Mouse (Mus musculus) ES-Bruce4 (cell line): ENCODE results near the gene Eif3m. TPM values are rescaled to one million over a fixed set of nuclear protein-coding genes. Genes with fewer than 3 reads are reported as not detected.
A peak's percentile ranks its signal among the peaks of the same experiment; 100 is the strongest.

Experiments
- H3K27ac ChIP-seq: 2 replicates; pipeline ENCODE4 v1.5.1; 2012; ENCODE audit warnings: low read length, inconsistent platforms; ENCODE audit not compliant: insufficient read depth
- H3K27me3 ChIP-seq: 2 replicates; pipeline ENCODE4 v1.6.1; 2012; ENCODE audit warnings: mild to moderate bottlenecking, low read length, inconsistent platforms; ENCODE audit not compliant: control insufficient read depth, poor library complexity, insufficient read depth, severe bottlenecking
- H3K36me3 ChIP-seq: 2 replicates; pipeline ENCODE4 v1.6.1; 2012; ENCODE audit warnings: inconsistent platforms, mild to moderate bottlenecking, low read length, moderate library complexity; ENCODE audit not compliant: control insufficient read depth, poor library complexity, insufficient read depth, severe bottlenecking
- H3K4me1 ChIP-seq: one replicate; pipeline ENCODE4 v1.8.1; 2011; ENCODE audit warnings: low read length; ENCODE audit not compliant: control insufficient read depth, insufficient read depth
- H3K4me3 ChIP-seq: 2 replicates; pipeline ENCODE4 v1.5.1; 2011; ENCODE audit warnings: low read depth, mild to moderate bottlenecking, low read length
- H3K9ac ChIP-seq: 2 replicates; pipeline ENCODE4 v1.6.1; 2012; ENCODE audit warnings: low read depth, mild to moderate bottlenecking, inconsistent platforms; ENCODE audit not compliant: poor library complexity, severe bottlenecking
- H3K9me3 ChIP-seq: replicated peaks from 2 replicates; pipeline ENCODE4 v1.6.1; 2012; ENCODE audit warnings: mild to moderate bottlenecking, low read length, inconsistent platforms; ENCODE audit not compliant: control insufficient read depth, poor library complexity, insufficient read depth, severe bottlenecking
- CTCF ChIP-seq: IDR thresholded peaks from one replicate; pipeline ENCODE4 v1.8.1; 2011; ENCODE audit warnings: low read depth, low read length
- EP300 ChIP-seq: IDR thresholded peaks from 2 replicates; pipeline ENCODE4 v1.6.1; 2011; ENCODE audit warnings: low read depth, low read length; ENCODE audit not compliant: insufficient read depth
- POLR2A ChIP-seq: IDR thresholded peaks from one replicate; pipeline ENCODE4 v1.8.1; 2011; ENCODE audit warnings: low read length; ENCODE audit not compliant: insufficient read depth
- polyA plus RNA-seq: library from polyadenylated mRNA; stranded (reverse); fragments of >200 nt; gene quantifications from 2 replicates; pipeline ENCODE4 v1.2.4, GENCODE M21; 2011; ENCODE audit warnings: low read depth; ENCODE audit not compliant: missing spikeins, insufficient read depth, insufficient read length

Eif3m gene
- polyA plus RNA-seq, 1 experiment, result 367 TPM

DNA sequence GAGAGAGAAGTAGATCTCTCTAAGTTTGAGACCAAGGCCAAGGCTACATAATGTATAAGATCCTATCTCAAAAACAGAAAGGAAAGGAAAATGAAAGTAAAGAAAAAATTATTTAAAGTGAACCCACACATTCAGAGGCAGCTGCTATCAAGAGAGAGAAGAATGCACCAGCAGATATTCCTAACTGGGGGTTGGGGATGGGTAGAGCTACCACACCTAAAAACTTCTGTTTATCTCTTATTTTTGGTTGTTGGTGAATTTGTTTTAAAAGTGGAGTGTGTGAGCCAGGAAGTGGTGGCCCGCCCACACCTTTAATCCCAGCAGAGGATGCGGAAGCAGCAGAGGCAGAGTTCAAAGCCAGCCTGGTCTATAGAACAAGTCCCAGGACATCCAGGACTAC lies 5.0 kb upstream of the Eif3m start:
- TF ChIP-seq POLR2A, result no peak
- TF ChIP-seq CTCF, result no peak
- TF ChIP-seq EP300, result no peak
- H3K27me3 ChIP-seq, result no peaks in the 10 kb centered on the region
- no peaks in the 10 kb centered on the region for H3K4me1 ChIP-seq
- no peaks in the 10 kb centered on the region for H3K36me3 ChIP-seq
- no peak overlapping the region for H3K9ac ChIP-seq
- no peaks in the 10 kb centered on the region for H3K9me3 ChIP-seq
- H3K27ac ChIP-seq, result no peak overlapping the region
- H3K4me3 ChIP-seq, result no peak overlapping the region

DNA sequence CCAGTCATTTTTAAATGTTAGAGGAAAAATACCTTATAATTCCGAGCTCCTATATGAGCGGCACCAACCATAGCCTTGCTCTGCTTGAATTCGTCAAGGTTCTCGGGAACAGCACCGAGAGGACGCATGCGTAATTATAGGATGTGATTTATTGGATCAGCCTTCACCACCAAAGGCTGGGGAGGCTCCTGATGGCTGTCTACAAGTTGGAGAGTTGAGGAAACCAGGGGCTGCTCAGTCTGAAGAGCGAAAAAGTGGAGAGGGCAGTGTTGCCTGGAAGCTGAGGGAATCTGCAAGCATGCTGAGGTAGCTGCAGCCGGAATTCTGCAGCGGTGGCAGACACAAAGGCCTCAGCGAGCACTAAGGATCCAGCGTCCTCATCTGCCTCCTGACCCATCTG lies 4.4 kb upstream of the Eif3m start:
- no peaks in the 10 kb centered on the region for H3K27me3 ChIP-seq
- no peak overlapping the region for H3K4me3 ChIP-seq
- no peaks in the 10 kb centered on the region for H3K9me3 ChIP-seq
- no peak overlapping the region for H3K27ac ChIP-seq
- no peaks in the 10 kb centered on the region for H3K4me1 ChIP-seq
- H3K36me3 ChIP-seq, result no peaks in the 10 kb centered on the region
- TF ChIP-seq CTCF, result no peak
- no peak for TF ChIP-seq POLR2A
- TF ChIP-seq EP300, result no peak
- H3K9ac ChIP-seq, result no peak overlapping the region

DNA sequence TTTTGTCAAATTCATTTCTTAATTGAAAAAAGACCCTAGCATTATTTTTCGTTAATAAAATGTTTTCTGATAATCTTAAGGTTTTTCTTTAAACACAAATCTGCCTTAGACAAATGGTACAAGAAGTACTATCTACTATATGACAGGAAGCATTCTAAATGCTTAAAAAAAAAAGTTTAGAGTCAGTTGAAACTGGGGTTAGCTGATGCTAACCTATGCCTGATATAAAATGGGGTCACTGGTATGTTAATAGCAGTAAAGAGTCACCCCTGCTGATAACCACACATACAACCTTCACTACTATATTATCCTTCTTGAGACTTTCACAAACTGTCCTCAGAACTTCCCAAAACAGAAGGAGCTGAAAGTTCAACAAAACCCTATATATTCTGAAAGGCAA lies 2.6 kb upstream of the Eif3m start:
- Histone ChIP-seq H3K9ac (no peak overlapping the region), H3K9me3 (no peaks in the 10 kb centered on the region), H3K4me3 (no peak overlapping the region), H3K27ac (no peak overlapping the region), H3K36me3 (no peaks in the 10 kb centered on the region), H3K4me1 (peaks cover 1% of the 10 kb centered on the region), H3K27me3 (no peaks in the 10 kb centered on the region)
- TF ChIP-seq CTCF (no peak), EP300 (no peak), POLR2A (no peak)

DNA sequence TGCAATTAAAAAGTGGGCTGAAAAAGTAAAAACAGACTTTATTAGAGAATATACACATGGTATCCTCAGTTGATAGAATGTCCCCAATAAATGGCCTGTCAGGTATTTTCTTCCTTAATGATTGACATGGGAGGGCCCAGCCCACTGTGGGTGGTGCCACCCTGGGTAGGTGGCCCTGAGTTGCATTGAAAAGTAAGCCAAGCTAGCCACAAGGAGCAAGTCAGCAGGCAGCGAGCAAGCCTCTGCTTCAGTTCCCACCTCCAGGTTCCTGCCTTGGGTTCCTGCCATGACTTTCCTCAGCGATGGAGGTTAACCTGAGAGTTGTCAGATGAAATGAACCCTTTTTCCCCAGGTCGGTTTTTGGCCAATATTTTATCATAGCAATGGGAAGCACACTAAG lies 922 bp upstream of the Eif3m start:
- Histone ChIP-seq H3K27ac (no peak overlapping the region), H3K27me3 (no peaks in the 10 kb centered on the region), H3K9ac (no peak overlapping the region), H3K9me3 (no peaks in the 10 kb centered on the region), H3K36me3 (peaks cover 11% of the 10 kb centered on the region), H3K4me1 (peaks cover 1% of the 10 kb centered on the region), H3K4me3 (no peak overlapping the region)
- TF ChIP-seq EP300 (no peak), POLR2A (no peak), CTCF (no peak)

DNA sequence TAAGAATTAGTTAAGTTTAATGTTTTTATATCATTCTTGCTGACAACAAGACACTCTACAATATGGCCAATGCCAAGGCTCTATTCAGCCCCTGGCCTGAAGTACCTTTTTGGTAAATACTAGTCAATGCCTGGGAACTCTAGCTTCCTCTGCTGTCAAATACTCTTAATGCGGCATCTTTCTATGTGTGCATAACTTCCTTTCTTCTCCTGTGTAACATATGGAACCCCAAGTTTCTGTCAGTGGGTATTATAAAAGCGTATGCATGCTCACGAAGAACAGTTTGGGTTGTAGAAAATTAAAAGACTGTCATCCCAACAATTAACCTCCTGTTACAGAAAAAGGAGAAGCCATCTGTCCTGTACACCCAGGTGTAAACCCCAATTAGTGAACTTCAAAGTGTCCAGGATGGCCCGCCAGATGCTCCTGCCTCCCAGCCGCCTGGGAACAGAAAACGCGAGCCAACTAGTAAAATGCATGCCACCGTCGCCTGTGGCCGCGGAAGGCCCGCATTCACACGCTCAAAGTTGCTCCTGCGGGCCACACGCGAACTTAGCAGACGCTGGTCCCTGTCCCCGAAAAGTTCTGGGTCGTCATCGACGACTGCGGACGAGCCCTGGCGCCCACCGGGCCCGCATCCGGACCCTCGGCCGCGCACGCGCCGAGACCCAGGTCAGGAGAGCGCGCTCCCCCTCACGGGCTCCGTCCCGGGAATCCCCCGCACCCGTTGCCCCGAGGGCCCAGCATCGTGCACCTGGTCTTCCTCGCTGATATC lies 501 bp downstream of the Eif3m start:
- TF ChIP-seq CTCF (no peak), EP300 (no peak), POLR2A (no peak)
- Histone ChIP-seq H3K4me3 (peak overlapping the region; percentile 85), H3K27me3 (no peaks in the 10 kb centered on the region), H3K9ac (peak overlapping the region; percentile 95), H3K4me1 (peaks cover 1% of the 10 kb centered on the region), H3K9me3 (no peaks in the 10 kb centered on the region), H3K27ac (no peak overlapping the region; the same call in 1 of the 2 replicates), H3K36me3 (peaks cover 23% of the 10 kb centered on the region)

DNA sequence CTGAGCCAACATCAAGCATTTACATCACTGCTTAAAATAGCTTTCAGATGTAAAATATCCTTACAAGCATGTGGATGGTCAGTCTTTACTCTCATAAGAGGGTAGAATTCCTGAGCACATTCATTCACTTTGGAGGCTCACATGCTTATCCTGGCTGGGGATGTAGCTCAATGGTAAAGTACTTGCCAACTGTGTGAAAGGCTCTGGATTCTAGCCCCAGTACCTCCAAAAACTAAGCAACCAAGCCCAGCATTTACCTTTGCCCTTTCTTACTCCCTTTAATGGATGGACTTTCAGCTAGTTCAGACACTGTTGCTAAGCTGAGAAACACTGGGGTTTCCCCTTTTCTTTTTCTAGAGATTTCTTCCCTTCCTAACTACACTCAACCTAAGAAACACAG lies 9.6 kb downstream of the Eif3m start:
- Histone ChIP-seq H3K9ac (no peak overlapping the region), H3K36me3 (peaks cover 55% of the 10 kb centered on the region), H3K9me3 (no peaks in the 10 kb centered on the region), H3K27ac (no peak overlapping the region), H3K4me3 (no peak overlapping the region), H3K4me1 (no peaks in the 10 kb centered on the region), H3K27me3 (no peaks in the 10 kb centered on the region)
- no peak for TF ChIP-seq EP300
- TF ChIP-seq CTCF, result no peak
- TF ChIP-seq POLR2A, result no peak
